Mouse (Mus musculus): ENCODE results near the gene Bbof1. TPM values are rescaled to one million over a fixed set of nuclear protein-coding genes. Genes with fewer than 3 reads are reported as not detected.

Bbof1 gene
- polyA plus RNA-seq, 1 experiment from 2014 or later, result 2.6 TPM

DNA sequence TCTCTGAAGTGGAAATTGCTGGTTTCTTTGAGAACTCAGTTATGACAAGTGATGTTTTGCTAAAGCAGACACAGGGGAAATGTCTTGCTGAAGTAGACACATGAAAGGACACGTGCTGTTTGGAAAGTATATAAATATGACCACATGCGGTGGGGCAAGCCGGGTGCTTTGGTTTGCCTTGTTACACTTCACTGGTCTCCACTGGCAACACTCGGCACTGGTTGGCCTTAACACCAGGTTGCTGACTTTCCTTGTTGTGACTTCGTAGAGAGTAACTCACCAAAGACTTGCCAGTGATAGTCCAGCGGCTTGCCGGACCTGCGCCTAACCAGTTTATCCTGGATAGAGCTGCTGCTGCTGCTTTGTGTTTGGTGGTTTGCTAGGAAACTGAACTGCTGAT lies 20.8 kb upstream of the Bbof1 start:
- no peaks in the 10 kb centered on the region for H3K27me3 ChIP-seq
- 77% methylated on average over 8 of the region's 8 CpGs for WGBS
- no peaks in the 10 kb centered on the region for H3K4me1 ChIP-seq
- no peak overlapping the region for H3K4me3 ChIP-seq
- no peak overlapping the region for H3K9ac ChIP-seq
- no peak overlapping the region for H3K27ac ChIP-seq
- H3K4me2 ChIP-seq (replicated peaks), result no peak overlapping the region
- H3K36me3 ChIP-seq, result peaks cover under 1% of the 10 kb centered on the region; the same call in 1 of the 2 replicates
- ATAC-seq (ENCODE audit: low FRiP score), result no peak
- H3K9me3 ChIP-seq (replicated peaks), result no peaks in the 10 kb centered on the region

DNA sequence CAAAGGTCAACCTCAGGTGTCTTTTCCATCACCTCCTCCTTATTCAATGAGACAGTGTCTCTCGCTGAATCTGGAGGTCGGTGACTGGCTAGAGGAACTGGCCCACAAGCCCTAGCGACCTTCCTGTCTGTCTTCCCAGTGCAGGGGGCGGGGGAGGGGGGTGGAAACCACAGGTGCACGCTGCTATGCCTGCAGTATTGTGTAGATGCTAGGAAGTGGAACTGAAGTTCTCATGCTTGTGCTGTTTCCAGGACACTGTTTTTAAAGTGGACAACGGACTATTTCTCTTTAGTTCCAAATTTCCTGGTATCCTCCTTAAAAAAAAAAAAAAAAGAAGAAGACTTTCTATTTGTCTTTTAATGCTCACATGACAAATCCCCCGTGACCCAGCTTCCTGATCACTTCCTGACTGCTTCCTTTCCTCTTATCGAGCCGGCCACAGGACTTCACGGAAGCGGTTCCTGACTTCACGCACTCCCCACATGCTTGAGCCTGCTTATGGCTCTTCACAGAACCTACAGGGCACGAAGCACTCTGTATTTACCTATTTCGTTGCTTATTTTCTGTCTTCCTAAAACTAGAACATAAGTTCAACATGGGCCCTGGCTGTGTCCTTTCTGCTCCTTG lies 20.0 kb upstream of the Bbof1 start:
- no peak overlapping the region for H3K27ac ChIP-seq
- no peak overlapping the region for H3K9ac ChIP-seq
- H3K4me3 ChIP-seq, result no peak overlapping the region
- no peak for ATAC-seq (ENCODE audit: low FRiP score)
- no peaks in the 10 kb centered on the region for H3K36me3 ChIP-seq
- H3K9me3 ChIP-seq (replicated peaks), result no peaks in the 10 kb centered on the region
- no peaks in the 10 kb centered on the region for H3K4me1 ChIP-seq
- 73% methylated on average over 14 of the region's 14 CpGs for WGBS
- H3K4me2 ChIP-seq (replicated peaks), result no peak overlapping the region
- H3K27me3 ChIP-seq, result no peaks in the 10 kb centered on the region

DNA sequence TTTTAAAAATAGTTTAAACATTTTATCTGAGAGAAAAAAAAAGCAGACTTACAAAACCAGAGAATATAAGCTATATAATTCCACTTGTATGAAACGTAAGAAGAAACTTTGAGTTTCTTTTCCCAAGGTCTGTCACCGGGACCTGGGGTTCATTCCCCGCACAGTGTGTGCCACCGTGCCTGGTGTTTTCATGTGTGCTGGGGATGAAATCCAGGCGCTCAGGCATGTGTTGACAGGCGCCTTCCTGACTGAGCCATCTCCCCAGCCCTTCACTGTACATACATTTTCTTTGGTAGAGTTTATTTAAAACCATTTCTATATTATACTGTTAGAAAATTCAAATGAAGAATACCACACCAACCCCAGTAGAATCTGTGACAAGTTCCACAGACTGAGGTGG lies 18.5 kb upstream of the Bbof1 start:
- no peak for ATAC-seq (ENCODE audit: low FRiP score)

DNA sequence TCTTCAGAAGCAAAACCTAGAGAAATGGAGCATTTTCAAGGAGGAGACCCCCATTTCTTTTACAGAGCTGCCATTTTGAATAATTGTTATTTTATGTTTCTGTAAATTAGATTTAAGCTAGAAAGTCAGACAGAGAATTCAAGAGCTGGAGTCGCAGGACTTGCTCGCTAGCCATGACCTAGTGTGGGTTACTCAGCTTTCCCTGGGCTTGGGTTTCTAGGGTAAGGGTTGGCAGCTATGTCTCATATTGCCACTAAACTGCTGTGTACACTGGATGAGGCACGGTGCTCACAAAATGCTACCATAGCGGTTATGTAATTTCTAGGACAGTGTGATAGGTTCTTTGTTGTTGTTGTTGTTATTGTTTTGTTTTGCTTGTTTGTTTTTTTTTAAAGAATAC lies 16.2 kb upstream of the Bbof1 start:
- no peaks in the 10 kb centered on the region for H3K27me3 ChIP-seq
- no peak overlapping the region for H3K4me3 ChIP-seq
- H3K9me3 ChIP-seq (replicated peaks), result no peaks in the 10 kb centered on the region
- H3K4me1 ChIP-seq, result no peaks in the 10 kb centered on the region
- 0 out of 2 replicates have a peak, but pooled peaks cover 5% of the 10 kb centered on the region for H3K36me3 ChIP-seq
- 97% methylated on average over 4 of the region's 4 CpGs for WGBS
- H3K4me2 ChIP-seq (replicated peaks), result no peak overlapping the region
- no peak overlapping the region for H3K9ac ChIP-seq
- ATAC-seq (ENCODE audit: low FRiP score), result no peak
- no peak overlapping the region for H3K27ac ChIP-seq

More for the DNA sequence above, 18.5 kb upstream of the Bbof1 start:
- H3K27me3 ChIP-seq, result no peaks in the 10 kb centered on the region
- H3K4me2 ChIP-seq (replicated peaks), result no peak overlapping the region
- 75% methylated on average over 6 of the region's 6 CpGs for WGBS
- H3K36me3 ChIP-seq, result no peaks in the 10 kb centered on the region
- no peak overlapping the region for H3K27ac ChIP-seq
- H3K4me1 ChIP-seq, result no peaks in the 10 kb centered on the region
- no peaks in the 10 kb centered on the region for H3K9me3 ChIP-seq (replicated peaks)
- no peak overlapping the region for H3K4me3 ChIP-seq
- H3K9ac ChIP-seq, result no peak overlapping the region

DNA sequence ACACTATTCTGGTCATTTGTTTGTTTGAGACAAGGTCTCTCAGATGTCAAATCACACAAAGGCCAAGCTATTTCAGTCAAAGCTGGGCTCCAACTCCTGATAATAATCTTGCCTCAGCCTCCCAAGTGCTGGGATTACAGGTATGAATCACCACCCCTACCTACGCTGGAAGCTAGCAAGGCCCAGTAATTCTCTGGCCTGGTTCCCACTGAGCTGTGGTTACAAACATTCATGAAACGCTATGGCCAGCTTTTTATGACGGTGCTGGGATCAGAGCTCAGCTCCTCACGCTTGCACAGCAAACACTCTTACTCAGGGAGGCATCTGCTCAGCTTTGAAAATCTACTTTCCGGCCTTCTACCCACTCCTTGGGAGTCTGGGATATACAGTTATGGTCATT lies 15.0 kb upstream of the Bbof1 start:
- 94% methylated on average over 5 of the region's 5 CpGs for WGBS

DNA sequence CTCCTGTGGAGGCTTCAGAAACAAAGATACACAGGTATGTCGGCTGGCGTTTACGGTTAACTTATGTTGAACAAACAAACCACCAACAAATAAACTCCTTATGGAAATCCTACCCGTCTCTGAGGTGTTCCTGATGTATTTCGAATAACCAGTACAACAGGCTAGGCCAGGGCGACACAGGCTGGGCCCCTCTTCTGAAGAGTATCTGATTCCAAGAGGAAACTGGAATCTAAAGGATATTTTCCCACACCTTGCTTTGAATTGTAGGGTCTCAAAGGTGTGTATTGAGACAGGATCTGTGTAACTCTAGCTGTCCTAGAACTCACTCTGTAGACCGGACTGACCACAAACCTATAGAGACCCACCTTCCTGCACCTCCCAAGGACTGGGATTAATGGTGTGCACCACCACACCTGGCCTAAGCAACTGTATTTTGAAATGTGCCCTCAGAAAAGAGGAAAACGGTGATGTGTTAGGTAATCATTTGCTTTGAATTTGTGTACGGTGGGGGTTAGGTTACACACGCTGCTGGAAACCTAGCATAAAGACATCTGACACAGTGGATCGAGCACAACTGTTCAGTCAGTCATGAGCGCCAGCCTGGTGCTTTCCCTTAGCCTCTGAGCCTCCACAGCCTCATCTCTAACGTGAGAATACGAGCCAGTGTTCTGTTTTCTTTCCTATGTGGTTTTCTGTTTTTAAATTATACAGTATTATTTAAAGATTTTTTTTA lies 11.8 kb upstream of the Bbof1 start:
- Histone ChIP-seq H3K27ac (no peak overlapping the region), H3K36me3 (0 out of 2 replicates have a peak, but pooled peaks cover 5% of the 10 kb centered on the region), H3K9ac (no peak overlapping the region), H3K4me2 (replicated peaks) (no peak overlapping the region), H3K4me3 (no peak overlapping the region), H3K4me1 (no peaks in the 10 kb centered on the region), H3K9me3 (replicated peaks) (no peaks in the 10 kb centered on the region), H3K27me3 (no peaks in the 10 kb centered on the region)
- ATAC-seq (ENCODE audit: low FRiP score), result no peak
- WGBS, result 88% methylated on average over 14 of the region's 14 CpGs

More for the DNA sequence above, 15.0 kb upstream of the Bbof1 start:
- Histone ChIP-seq H3K4me1 (no peaks in the 10 kb centered on the region), H3K27me3 (no peaks in the 10 kb centered on the region), H3K9ac (no peak overlapping the region), H3K4me3 (no peak overlapping the region), H3K36me3 (0 out of 2 replicates have a peak, but pooled peaks cover 5% of the 10 kb centered on the region), H3K4me2 (replicated peaks) (no peak overlapping the region), H3K27ac (no peak overlapping the region), H3K9me3 (replicated peaks) (no peaks in the 10 kb centered on the region)
- ATAC-seq (ENCODE audit: low FRiP score), result no peak

DNA sequence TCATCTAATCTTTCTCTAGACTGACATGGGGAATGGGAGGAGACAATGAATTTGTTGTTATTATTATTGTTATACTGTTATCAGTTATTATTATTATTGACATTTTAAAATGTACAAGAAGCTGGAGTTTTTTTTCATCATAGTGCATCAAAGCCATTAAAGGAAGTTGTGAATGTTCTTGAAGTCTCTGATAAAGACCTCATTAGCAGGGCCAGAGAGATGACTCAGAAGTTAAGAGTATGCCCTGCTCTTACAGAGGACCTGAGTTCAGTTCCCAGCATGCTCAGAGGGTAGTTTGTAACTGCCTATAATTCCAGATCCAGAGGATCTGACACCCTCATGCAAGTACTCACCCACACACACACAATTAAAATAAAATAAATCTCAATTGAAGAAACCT lies 11.2 kb upstream of the Bbof1 start:
- ATAC-seq (ENCODE audit: low FRiP score), result no peak

DNA sequence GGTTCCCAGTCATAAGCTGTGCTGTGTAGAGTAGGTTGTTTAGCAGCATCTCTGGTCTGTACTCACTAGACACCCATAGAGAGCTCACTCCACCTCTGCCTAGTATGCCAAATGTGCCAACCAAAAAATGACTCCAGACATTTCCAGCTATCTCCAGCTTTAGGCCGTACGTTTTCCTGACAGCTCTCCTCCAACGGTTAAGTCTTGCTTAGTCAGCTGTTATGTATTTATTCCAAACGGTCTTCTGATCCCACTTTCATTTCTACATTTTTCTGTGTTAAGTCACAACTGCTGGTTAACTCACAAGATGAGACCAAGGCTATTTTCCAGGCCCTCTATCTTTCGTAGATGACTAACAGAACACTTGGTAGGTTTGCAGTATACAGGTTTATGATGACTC lies 10.2 kb upstream of the Bbof1 start:
- ATAC-seq (ENCODE audit: low FRiP score), result no peak
- no peak overlapping the region for H3K27ac ChIP-seq
- no peaks in the 10 kb centered on the region for H3K9me3 ChIP-seq (replicated peaks)
- no peaks in the 10 kb centered on the region for H3K4me1 ChIP-seq
- H3K4me3 ChIP-seq, result no peak overlapping the region
- H3K4me2 ChIP-seq (replicated peaks), result no peak overlapping the region
- H3K9ac ChIP-seq, result no peak overlapping the region
- 88% methylated on average over 5 of the region's 5 CpGs for WGBS
- 0 out of 2 replicates have a peak, but pooled peaks cover 5% of the 10 kb centered on the region for H3K36me3 ChIP-seq
- no peaks in the 10 kb centered on the region for H3K27me3 ChIP-seq

More for the DNA sequence above, 11.2 kb upstream of the Bbof1 start:
- H3K36me3 ChIP-seq, result 0 out of 2 replicates have a peak, but pooled peaks cover 5% of the 10 kb centered on the region
- no peak overlapping the region for H3K27ac ChIP-seq
- H3K27me3 ChIP-seq, result no peaks in the 10 kb centered on the region
- no peak overlapping the region for H3K4me2 ChIP-seq (replicated peaks)
- H3K9me3 ChIP-seq (replicated peaks), result no peaks in the 10 kb centered on the region
- H3K4me3 ChIP-seq, result no peak overlapping the region
- no peak overlapping the region for H3K9ac ChIP-seq
- no peaks in the 10 kb centered on the region for H3K4me1 ChIP-seq

DNA sequence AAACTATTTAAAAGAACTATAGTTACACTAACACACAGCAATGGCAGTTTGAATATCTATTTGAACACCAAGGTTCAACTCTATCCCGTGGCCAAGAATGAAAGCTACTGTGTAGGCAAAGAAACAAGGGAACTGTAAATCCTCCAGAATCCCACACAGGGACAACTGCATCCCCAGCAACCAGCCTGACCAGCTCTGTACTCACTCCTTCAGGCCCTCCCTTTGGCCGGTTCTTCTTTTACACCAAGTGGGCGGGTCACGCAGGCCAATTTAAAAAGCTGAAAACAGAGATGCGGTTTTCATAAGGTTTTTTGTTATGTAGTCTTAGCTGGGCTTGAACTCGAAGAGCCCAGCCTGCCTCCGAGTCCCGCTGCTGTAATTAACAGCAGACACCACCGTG lies 9.7 kb upstream of the Bbof1 start:
- Histone ChIP-seq H3K4me2 (replicated peaks) (no peak overlapping the region), H3K4me1 (no peaks in the 10 kb centered on the region), H3K36me3 (0 out of 2 replicates have a peak, but pooled peaks cover 5% of the 10 kb centered on the region), H3K9me3 (replicated peaks) (no peaks in the 10 kb centered on the region), H3K27me3 (no peaks in the 10 kb centered on the region), H3K4me3 (no peak overlapping the region), H3K27ac (no peak overlapping the region), H3K9ac (no peak overlapping the region)
- no peak for ATAC-seq (ENCODE audit: low FRiP score)
- WGBS, result 83% methylated on average over 9 of the region's 9 CpGs

DNA sequence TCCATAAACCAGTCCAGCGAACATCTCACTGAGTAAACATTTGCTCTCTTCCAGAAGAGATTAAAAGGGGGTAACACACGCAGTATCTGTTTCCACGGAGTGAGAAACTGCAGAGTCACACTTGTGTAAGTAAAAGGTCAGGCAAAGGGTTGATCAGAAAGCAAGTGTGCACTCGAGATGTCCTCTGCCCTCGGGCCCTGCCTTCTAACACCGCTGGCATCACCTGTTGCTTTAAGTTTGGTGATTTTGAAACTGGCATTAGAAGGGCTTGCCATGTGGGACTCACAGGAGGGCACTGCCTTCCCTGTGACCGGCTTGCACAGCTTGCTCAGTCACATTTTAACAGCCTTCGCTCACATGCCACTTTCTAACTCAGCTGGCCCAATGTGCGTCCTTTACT lies 9.2 kb upstream of the Bbof1 start:
- no peak for ATAC-seq (ENCODE audit: low FRiP score)
- no peaks in the 10 kb centered on the region for H3K4me1 ChIP-seq
- H3K4me2 ChIP-seq (replicated peaks), result no peak overlapping the region
- H3K4me3 ChIP-seq, result no peak overlapping the region
- H3K27me3 ChIP-seq, result no peaks in the 10 kb centered on the region
- 81% methylated on average over 9 of the region's 9 CpGs for WGBS
- 0 out of 2 replicates have a peak, but pooled peaks cover 5% of the 10 kb centered on the region for H3K36me3 ChIP-seq
- no peak overlapping the region for H3K9ac ChIP-seq
- no peaks in the 10 kb centered on the region for H3K9me3 ChIP-seq (replicated peaks)
- no peak overlapping the region for H3K27ac ChIP-seq

DNA sequence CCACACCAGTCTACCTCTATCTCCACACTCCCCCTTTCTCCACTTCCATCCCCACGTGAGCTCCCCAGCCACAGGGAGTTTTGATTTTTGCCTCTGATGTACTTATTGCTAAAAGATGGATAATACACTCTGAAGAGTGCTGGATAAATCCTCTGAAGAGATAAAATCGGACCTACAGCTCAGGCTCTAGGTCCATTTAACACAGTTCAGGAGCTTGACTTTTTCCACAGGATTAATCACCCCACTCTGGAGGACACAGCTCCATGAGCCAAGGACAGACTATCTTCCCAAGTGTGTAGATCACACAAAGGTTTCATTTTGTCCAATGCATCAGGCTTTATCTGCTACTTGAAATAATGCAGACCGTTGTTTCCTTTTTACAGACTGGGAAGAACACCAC lies 8.8 kb upstream of the Bbof1 start:
- Histone ChIP-seq H3K9ac (no peak overlapping the region), H3K27ac (no peak overlapping the region), H3K4me1 (no peaks in the 10 kb centered on the region), H3K4me2 (replicated peaks) (no peak overlapping the region), H3K9me3 (replicated peaks) (no peaks in the 10 kb centered on the region), H3K4me3 (no peak overlapping the region), H3K36me3 (0 out of 2 replicates have a peak, but pooled peaks cover 5% of the 10 kb centered on the region), H3K27me3 (no peaks in the 10 kb centered on the region)
- ATAC-seq (ENCODE audit: low FRiP score), result no peak
- 88% methylated on average over 3 of the region's 3 CpGs for WGBS

DNA sequence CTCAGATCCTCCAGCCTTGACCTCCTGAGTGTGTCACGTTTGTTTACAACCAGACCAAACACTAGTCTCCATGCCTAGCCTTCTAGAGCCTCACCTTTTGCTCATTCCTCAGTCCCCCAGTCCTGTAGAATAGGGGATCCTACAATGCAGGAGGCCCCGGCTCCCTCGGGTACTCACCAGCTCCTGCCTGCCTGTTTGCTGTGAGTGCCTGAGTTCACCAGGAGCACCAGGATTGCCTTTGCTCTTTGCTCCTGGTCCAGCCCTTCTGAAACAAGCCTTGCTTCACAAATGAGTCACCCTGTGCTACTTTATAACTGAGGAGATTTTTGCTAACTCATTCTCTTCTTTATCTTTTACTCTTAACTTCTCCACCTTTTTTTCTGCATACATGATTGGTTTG lies 8.2 kb upstream of the Bbof1 start:
- ATAC-seq (ENCODE audit: low FRiP score), result no peak
- Histone ChIP-seq H3K4me2 (replicated peaks) (no peak overlapping the region), H3K4me1 (no peaks in the 10 kb centered on the region), H3K9ac (no peak overlapping the region), H3K36me3 (0 out of 2 replicates have a peak, but pooled peaks cover 5% of the 10 kb centered on the region), H3K27ac (no peak overlapping the region), H3K9me3 (replicated peaks) (no peaks in the 10 kb centered on the region), H3K4me3 (no peak overlapping the region), H3K27me3 (no peaks in the 10 kb centered on the region)
- 78% methylated on average over 3 of the region's 3 CpGs for WGBS

DNA sequence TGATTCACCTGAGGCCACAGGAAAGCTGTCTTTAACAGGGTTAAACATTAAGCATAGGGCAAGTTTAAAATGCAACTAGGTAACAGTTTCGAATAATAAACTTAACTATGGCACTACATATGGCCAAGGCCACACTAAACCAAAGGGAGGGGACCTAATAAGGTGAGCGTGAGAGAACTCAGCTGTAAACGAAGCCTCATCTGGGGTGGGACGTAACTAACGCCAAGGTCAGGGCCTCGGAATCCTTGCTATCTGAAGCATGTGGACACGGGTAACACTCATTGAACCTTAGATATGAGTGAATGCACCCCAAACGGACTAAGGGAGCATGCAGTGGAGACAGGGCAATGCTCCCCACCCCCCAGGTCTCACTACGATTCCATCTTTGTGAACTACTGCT lies 5.9 kb upstream of the Bbof1 start:
- WGBS, result 83% methylated on average over 9 of the region's 9 CpGs
- Histone ChIP-seq H3K27me3 (no peaks in the 10 kb centered on the region), H3K27ac (no peak overlapping the region), H3K9ac (no peak overlapping the region), H3K4me1 (peaks cover 4% of the 10 kb centered on the region), H3K36me3 (no peaks in the 10 kb centered on the region), H3K4me3 (no peak overlapping the region), H3K4me2 (replicated peaks) (no peak overlapping the region), H3K9me3 (replicated peaks) (no peaks in the 10 kb centered on the region)
- ATAC-seq (ENCODE audit: low FRiP score), result no peak
